Mouse (Mus musculus) left cerebral cortex, adult 18-20 months (tissue): ENCODE measurements around the gene Ripk3. TPM values are rescaled to one million over a fixed set of nuclear protein-coding genes. Genes with fewer than 3 reads are reported as not detected.

ENCODE experiments used
- DNase-seq, 2 experiments: peaks; one replicate each; pipeline ENCODE4 v3.0.0; 2021 to 2022; ENCODE audit warnings: low spot score in 2 of 2, mixed read lengths in 1 of 2
- long read RNA-seq, 2 experiments: library from polyadenylated mRNA; stranded (forward); transcript quantifications; one replicate each; pipeline ENCODE4 v2.0.0; 2021
- total RNA-seq, 2 experiments: library from RNA; stranded (reverse); gene quantifications; 2 replicates each; pipeline ENCODE4 v1.2.3; 2021

Gene Ripk3
- 1 to 10 TPM in 1 of 2 experiments, under 1 TPM in 1; 0.44 to 1.7 TPM for total RNA-seq
- long read RNA-seq, experiment 1: 0 reads
- long read RNA-seq, experiment 2, partial matches to known transcripts: 1 of 1 reads
- long read RNA-seq, experiment 2, other reads (novel, unspliced or antisense): 0 of 1 reads

- DNase-seq: no peak
These were observed at the start of gene Ripk3 for GRCm38 (mm10) chr14:55788256-55789050. Gene Ripk3 (minus strand): TSS chr14:55788865.

- no peak for DNase-seq
These were observed 49.6 kb upstream of the Ripk3 start for GRCm38 (mm10) chr14:55838312-55838711.

GRCm38 (mm10) chr14:55834808-55835533, 46.3 kb upstream of the Ripk3 start:
- no peak for DNase-seq

GRCm38 (mm10) chr14:55833126-55833525, 44.5 kb upstream of the Ripk3 start:
- no peak for DNase-seq

- no peak for DNase-seq
These were observed 41.7 kb upstream of the Ripk3 start for GRCm38 (mm10) chr14:55830331-55830730.

- DNase-seq: no peak
These were observed 41.2 kb upstream of the Ripk3 start for GRCm38 (mm10) chr14:55829854-55830253.

GRCm38 (mm10) chr14:55828716-55829263, 40.1 kb upstream of the Ripk3 start:
- no peak for DNase-seq

GRCm38 (mm10) chr14:55826551-55827340, 38.1 kb upstream of the Ripk3 start:
- DNase-seq: no peak

- DNase-seq: no peak
These were observed 37.5 kb upstream of the Ripk3 start for GRCm38 (mm10) chr14:55826142-55826541.

GRCm38 (mm10) chr14:55825216-55826051, 36.8 kb upstream of the Ripk3 start:
- no peak for DNase-seq

GRCm38 (mm10) chr14:55824481-55825215, 36.0 kb upstream of the Ripk3 start:
- DNase-seq: no peak

- no peak for DNase-seq
These were observed 35.4 kb upstream of the Ripk3 start for GRCm38 (mm10) chr14:55824001-55824480.

- DNase-seq: no peak
These were observed 34.5 kb upstream of the Ripk3 start, which contains the start of gene Nfatc4 for GRCm38 (mm10) chr14:55822991-55823762. Gene Nfatc4 (plus strand): TSS chr14:55823144.

- peak; percentile 39 to 42 for DNase-seq
These were observed 33.8 kb upstream of the Ripk3 start for GRCm38 (mm10) chr14:55822435-55822990.

- DNase-seq: no peak
These were observed 31.9 kb upstream of the Ripk3 start for GRCm38 (mm10) chr14:55820576-55820975.

GRCm38 (mm10) chr14:55819845-55820405, 31.3 kb upstream of the Ripk3 start:
- no peak for DNase-seq

GRCm38 (mm10) chr14:55815310-55815751, 26.7 kb upstream of the Ripk3 start:
- DNase-seq: no peak

- peak; percentile 35 to 48 for DNase-seq
These were observed 26.2 kb upstream of the Ripk3 start for GRCm38 (mm10) chr14:55814885-55815284.
